Mouse (Mus musculus) lung, adult 2 months (tissue): Measurements from ENCODE around the gene Ccdc84.

Experiments used
- CTCF ChIP-seq: fragments of 200-500 bp; IDR thresholded peaks from 2 replicates; pipeline ENCODE4 v1.5.1; 2011; ENCODE audit warnings: mild to moderate bottlenecking, low read length, control low read depth; ENCODE audit not compliant: insufficient read depth
- POLR2A ChIP-seq: fragments of 200-500 bp; IDR thresholded peaks from 2 replicates; pipeline ENCODE4 v1.6.1; 2011; ENCODE audit warnings: low read depth, mild to moderate bottlenecking, control low read depth, low read length, borderline replicate concordance; ENCODE audit errors: extremely low read depth

DNA sequence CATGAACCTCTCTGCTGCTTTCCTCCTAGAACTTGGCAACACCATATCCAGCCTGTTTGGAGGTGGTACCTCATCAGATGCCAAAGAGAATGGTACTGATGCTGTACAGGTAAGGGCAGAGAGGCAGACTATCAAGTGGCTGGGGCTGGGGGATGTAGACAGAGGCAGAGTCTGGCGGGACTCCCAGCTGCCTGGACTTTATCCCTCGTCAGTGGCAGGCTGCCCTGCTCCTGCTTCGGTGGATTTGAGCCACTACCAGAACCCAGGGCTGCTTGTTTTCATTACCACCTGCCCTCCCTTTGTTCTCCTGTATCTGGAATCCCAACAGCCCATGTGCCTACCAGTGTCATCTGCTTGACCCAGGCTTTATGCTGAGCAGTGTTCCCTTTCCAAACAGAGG lies 31.1 kb downstream of the Ccdc84 start:
- TF ChIP-seq POLR2A = no peak
- TF ChIP-seq CTCF = no peak
